Mouse (Mus musculus): ENCODE results near the gene Xpo1. TPM values are rescaled to one million over a fixed set of nuclear protein-coding genes. Genes with fewer than 3 reads are reported as not detected.

Gene Xpo1
- polyA plus RNA-seq, 1 experiment: 451 TPM

DNA sequence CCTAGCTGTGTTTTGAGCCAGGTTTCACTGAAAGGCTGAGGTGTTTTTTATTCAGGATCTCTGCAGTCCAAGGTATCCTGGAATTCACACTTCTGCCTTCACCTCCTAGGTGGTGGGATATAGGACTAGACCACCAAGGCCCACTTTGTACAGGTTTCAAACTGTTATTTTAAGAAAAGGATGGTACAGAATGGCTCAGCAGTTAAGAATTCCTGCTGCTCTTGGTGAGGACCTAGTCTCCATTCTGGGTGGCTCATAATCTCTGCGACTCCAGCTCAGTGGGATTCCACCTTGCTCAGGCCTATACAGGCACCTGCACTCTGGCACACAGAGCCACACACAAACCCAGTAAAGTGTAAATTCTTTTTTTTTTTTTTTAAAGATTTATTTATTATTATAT is 3.6 kb downstream of the Xpo1 start:
- Histone ChIP-seq H3K27ac (ENCODE audit: insufficient read depth, low read length) (no peak overlapping the region), H3K27me3 (ENCODE audit: control insufficient read depth, insufficient read depth, low read length, poor library complexity, severe bottlenecking) (no peaks in the 10 kb centered on the region), H3K4me1 (ENCODE audit: control insufficient read depth, insufficient read depth, low read length) (no peaks in the 10 kb centered on the region), H3K9me3 (replicated peaks; ENCODE audit: control insufficient read depth, insufficient read depth, low read length, poor library complexity, severe bottlenecking) (no peaks in the 10 kb centered on the region), H3K36me3 (ENCODE audit: control insufficient read depth, insufficient read depth, low read length, poor library complexity, severe bottlenecking) (peaks cover 31% of the 10 kb centered on the region), H3K9ac (ENCODE audit: low read depth, poor library complexity, severe bottlenecking) (0 out of 2 replicates have a peak overlapping the region, but pooled peaks have one; percentile 54), H3K4me3 (ENCODE audit: low read depth, low read length) (no peak overlapping the region)
- TF ChIP-seq CTCF (IDR thresholded peaks at IDR 0.05; ENCODE audit: low read depth, low read length): no peak
- TF ChIP-seq EP300 (IDR thresholded peaks at IDR 0.05; ENCODE audit: insufficient read depth, low read depth, low read length): no peak
- no peak for TF ChIP-seq POLR2A (IDR thresholded peaks at IDR 0.05; ENCODE audit: insufficient read depth, low read length)

DNA sequence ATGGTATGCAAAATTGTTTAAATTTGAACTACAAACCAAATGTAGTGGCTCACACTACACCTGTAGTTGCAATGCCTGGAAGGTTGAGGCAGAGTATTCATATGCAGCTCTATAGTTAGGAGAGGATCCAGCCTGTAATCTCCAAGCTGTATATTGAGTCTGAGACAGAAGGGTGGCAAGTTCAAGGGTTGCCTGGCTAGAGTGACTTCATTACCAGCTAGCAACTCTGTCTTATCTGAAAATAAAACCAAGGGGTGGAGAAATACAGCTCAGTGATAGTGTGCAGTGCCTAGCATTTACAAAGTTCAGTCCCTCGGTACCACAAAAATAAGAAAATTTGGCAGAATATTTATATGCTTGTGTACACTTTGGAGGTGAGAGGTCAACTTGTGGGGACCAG is 4.3 kb downstream of the Xpo1 start:
- no peak overlapping the region for H3K4me3 ChIP-seq (ENCODE audit: low read depth, low read length)
- H3K36me3 ChIP-seq (ENCODE audit: control insufficient read depth, insufficient read depth, low read length, poor library complexity, severe bottlenecking): peaks cover 38% of the 10 kb centered on the region
- H3K27ac ChIP-seq (ENCODE audit: insufficient read depth, low read length): no peak overlapping the region
- TF ChIP-seq EP300 (IDR thresholded peaks at IDR 0.05; ENCODE audit: insufficient read depth, low read depth, low read length) (no peak), POLR2A (IDR thresholded peaks at IDR 0.05; ENCODE audit: insufficient read depth, low read length) (no peak), CTCF (IDR thresholded peaks at IDR 0.05; ENCODE audit: low read depth, low read length) (no peak)
- H3K9ac ChIP-seq (ENCODE audit: low read depth, poor library complexity, severe bottlenecking): peak overlapping the region; percentile 43; the same call in 1 of the 2 replicates
- no peaks in the 10 kb centered on the region for H3K4me1 ChIP-seq (ENCODE audit: control insufficient read depth, insufficient read depth, low read length)
- H3K27me3 ChIP-seq (ENCODE audit: control insufficient read depth, insufficient read depth, low read length, poor library complexity, severe bottlenecking): no peaks in the 10 kb centered on the region
- no peaks in the 10 kb centered on the region for H3K9me3 ChIP-seq (replicated peaks; ENCODE audit: control insufficient read depth, insufficient read depth, low read length, poor library complexity, severe bottlenecking)

DNA sequence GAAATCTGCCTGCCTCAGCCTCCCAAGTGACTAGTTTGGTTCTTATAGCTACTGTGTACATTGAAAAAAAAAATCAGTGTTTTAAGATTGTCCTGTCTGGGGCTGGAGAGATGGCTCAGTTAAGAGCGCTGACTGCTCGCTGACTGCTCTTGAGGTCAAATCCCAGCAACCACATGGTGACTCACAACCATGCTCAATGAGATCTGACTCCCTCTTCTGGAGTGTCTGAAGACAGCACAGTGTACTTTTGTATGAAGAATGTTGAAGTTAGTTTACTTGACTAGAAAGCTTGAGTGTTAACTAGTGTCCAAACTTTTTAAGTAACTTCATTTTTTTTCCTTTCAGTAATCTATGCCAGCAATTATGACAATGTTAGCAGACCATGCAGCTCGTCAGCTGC is 5.6 kb downstream of the Xpo1 start:
- no peaks in the 10 kb centered on the region for H3K27me3 ChIP-seq (ENCODE audit: control insufficient read depth, insufficient read depth, low read length, poor library complexity, severe bottlenecking)
- H3K9me3 ChIP-seq (replicated peaks; ENCODE audit: control insufficient read depth, insufficient read depth, low read length, poor library complexity, severe bottlenecking): no peaks in the 10 kb centered on the region
- peak overlapping the region; percentile 27; the same call in 1 of the 2 replicates for H3K9ac ChIP-seq (ENCODE audit: low read depth, poor library complexity, severe bottlenecking)
- H3K4me1 ChIP-seq (ENCODE audit: control insufficient read depth, insufficient read depth, low read length): no peaks in the 10 kb centered on the region
- no peak overlapping the region for H3K4me3 ChIP-seq (ENCODE audit: low read depth, low read length)
- peaks cover 51% of the 10 kb centered on the region for H3K36me3 ChIP-seq (ENCODE audit: control insufficient read depth, insufficient read depth, low read length, poor library complexity, severe bottlenecking)
- H3K27ac ChIP-seq (ENCODE audit: insufficient read depth, low read length): no peak overlapping the region
- TF ChIP-seq EP300 (IDR thresholded peaks at IDR 0.05; ENCODE audit: insufficient read depth, low read depth, low read length) (no peak), CTCF (IDR thresholded peaks at IDR 0.05; ENCODE audit: low read depth, low read length) (no peak), POLR2A (IDR thresholded peaks at IDR 0.05; ENCODE audit: insufficient read depth, low read length) (no peak)

DNA sequence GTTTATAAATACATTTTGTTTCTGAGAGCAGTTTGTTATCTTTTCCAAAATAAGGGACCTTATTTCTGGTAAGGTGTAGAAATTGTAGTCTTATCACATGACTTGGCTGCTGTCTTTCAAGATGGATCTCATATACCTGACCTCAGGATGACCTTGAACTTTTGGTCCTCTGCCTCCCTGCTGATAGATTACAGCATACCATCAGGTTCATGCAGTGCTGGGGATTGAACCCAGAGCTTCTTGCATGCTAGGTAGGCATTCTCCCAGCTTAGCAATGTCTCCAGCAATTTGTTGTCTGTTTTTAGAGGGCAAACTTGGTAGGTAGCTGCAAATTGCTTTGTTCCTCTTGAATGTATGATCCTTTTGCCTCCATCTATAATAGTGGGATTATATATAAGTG is 9.1 kb downstream of the Xpo1 start:
- no peaks in the 10 kb centered on the region for H3K27me3 ChIP-seq (ENCODE audit: control insufficient read depth, insufficient read depth, low read length, poor library complexity, severe bottlenecking)
- H3K9ac ChIP-seq (ENCODE audit: low read depth, poor library complexity, severe bottlenecking): no peak overlapping the region
- TF ChIP-seq CTCF (IDR thresholded peaks at IDR 0.05; ENCODE audit: low read depth, low read length) (no peak), EP300 (IDR thresholded peaks at IDR 0.05; ENCODE audit: insufficient read depth, low read depth, low read length) (no peak), POLR2A (IDR thresholded peaks at IDR 0.05; ENCODE audit: insufficient read depth, low read length) (no peak)
- H3K36me3 ChIP-seq (ENCODE audit: control insufficient read depth, insufficient read depth, low read length, poor library complexity, severe bottlenecking): peaks cover 70% of the 10 kb centered on the region
- no peak overlapping the region for H3K27ac ChIP-seq (ENCODE audit: insufficient read depth, low read length)
- no peak overlapping the region for H3K4me3 ChIP-seq (ENCODE audit: low read depth, low read length)
- H3K4me1 ChIP-seq (ENCODE audit: control insufficient read depth, insufficient read depth, low read length): no peaks in the 10 kb centered on the region
- H3K9me3 ChIP-seq (replicated peaks; ENCODE audit: control insufficient read depth, insufficient read depth, low read length, poor library complexity, severe bottlenecking): no peaks in the 10 kb centered on the region

- Histone ChIP-seq H3K4me1 (ENCODE audit: control insufficient read depth, insufficient read depth, low read length) (no peaks in the 10 kb centered on the region), H3K36me3 (ENCODE audit: control insufficient read depth, insufficient read depth, low read length, poor library complexity, severe bottlenecking) (peaks cover 87% of the 10 kb centered on the region)
These were observed 16.2 kb downstream of the Xpo1 start for GRCm38 (mm10) chr11:23271770-23272724.

GRCm38 (mm10) chr11:23275780-23276179 is 19.9 kb downstream of the Xpo1 start:
- H3K9ac ChIP-seq (ENCODE audit: low read depth, poor library complexity, severe bottlenecking): no peak overlapping the region
- TF ChIP-seq POLR2A (IDR thresholded peaks at IDR 0.05; ENCODE audit: insufficient read depth, low read length) (no peak), EP300 (IDR thresholded peaks at IDR 0.05; ENCODE audit: insufficient read depth, low read depth, low read length) (no peak), CTCF (IDR thresholded peaks at IDR 0.05; ENCODE audit: low read depth, low read length) (no peak)
- no peaks in the 10 kb centered on the region for H3K4me1 ChIP-seq (ENCODE audit: control insufficient read depth, insufficient read depth, low read length)
- H3K36me3 ChIP-seq (ENCODE audit: control insufficient read depth, insufficient read depth, low read length, poor library complexity, severe bottlenecking): peaks cover 92% of the 10 kb centered on the region
- H3K4me3 ChIP-seq (ENCODE audit: low read depth, low read length): no peak overlapping the region
- H3K27me3 ChIP-seq (ENCODE audit: control insufficient read depth, insufficient read depth, low read length, poor library complexity, severe bottlenecking): no peaks in the 10 kb centered on the region
- H3K9me3 ChIP-seq (replicated peaks; ENCODE audit: control insufficient read depth, insufficient read depth, low read length, poor library complexity, severe bottlenecking): no peaks in the 10 kb centered on the region
- 0 out of 2 replicates have a peak overlapping the region, but pooled peaks have one; percentile 28 for H3K27ac ChIP-seq (ENCODE audit: insufficient read depth, low read length)

More at GRCm38 (mm10) chr11:23271770-23272724, 16.2 kb downstream of the Xpo1 start:
- Histone ChIP-seq H3K4me3 (ENCODE audit: low read depth, low read length) (no peak overlapping the region), H3K27me3 (ENCODE audit: control insufficient read depth, insufficient read depth, low read length, poor library complexity, severe bottlenecking) (no peaks in the 10 kb centered on the region), H3K9ac (ENCODE audit: low read depth, poor library complexity, severe bottlenecking) (no peak overlapping the region), H3K27ac (ENCODE audit: insufficient read depth, low read length) (no peak overlapping the region), H3K9me3 (replicated peaks; ENCODE audit: control insufficient read depth, insufficient read depth, low read length, poor library complexity, severe bottlenecking) (no peaks in the 10 kb centered on the region)
- no peak for TF ChIP-seq POLR2A (IDR thresholded peaks at IDR 0.05; ENCODE audit: insufficient read depth, low read length)
- no peak for TF ChIP-seq CTCF (IDR thresholded peaks at IDR 0.05; ENCODE audit: low read depth, low read length)
- no peak for TF ChIP-seq EP300 (IDR thresholded peaks at IDR 0.05; ENCODE audit: insufficient read depth, low read depth, low read length)
